8 mouse cellular contexts compared by ENCODE assay signal in genomic region chr10:122883823-122884743, GRCm38 (mm10).
DNase-seq lines count a peak whose midpoint lies in the region; ATAC-seq and TF ChIP-seq lines count a peak whose summit lies in the region.

No protein-coding gene starts in this region.

- H3K27me3 ChIP-seq in forebrain, postnatal 0 days (ENCODE audit: insufficient read depth, low read length) = no peaks in the 10 kb centered on the region

- H3K4me1 ChIP-seq in forebrain, postnatal 0 days (ENCODE audit: insufficient read depth) = peaks cover 45% of the 10 kb centered on the region

- H3K27ac ChIP-seq in forebrain, postnatal 0 days (ENCODE audit: low read depth, low read length) = peak overlapping the region; percentile 96

- intact Hi-C loops in heart, postnatal 25 days (cut with DNase I) = no loop called here

- 0 out of 2 replicates have a peak, but pooled peaks have one; percentile 9 for TF ChIP-seq CTCF in forebrain, postnatal 0 days (IDR thresholded peaks at IDR 0.05; ENCODE audit: low read depth)

- H3K36me3 ChIP-seq in forebrain, postnatal 0 days (ENCODE audit: insufficient read depth) = no peaks in the 10 kb centered on the region

- peak; percentile 90 for ATAC-seq in forebrain, postnatal 0 days

- peak overlapping the region; percentile 46 for H3K9ac ChIP-seq in forebrain, postnatal 0 days

- peak; percentile 85 for DNase-seq in NIH3T3 (ENCODE audit: low read depth)
- peak; percentile 71 for DNase-seq in cerebellum, adult 8-10 months
- peak; percentile 90 for DNase-seq in forebrain, postnatal 0 days
- peak; percentile 28 for DNase-seq in heart, postnatal 25 days (ENCODE audit: low spot score)
- peak; percentile 77 for DNase-seq in layer of hippocampus, adult 11-12 months (ENCODE audit: low spot score)
- DNase-seq in lung, postnatal 4 days = peak; percentile 66 to 86
- peak; percentile 78 for DNase-seq in right cerebral cortex, postnatal 4 days
- no peak for DNase-seq in spleen, adult 12 weeks (ENCODE audit: low spot score)

- WGBS in forebrain, postnatal 0 days = 4% methylated on average over 15 of the region's 15 CpGs

- no peak overlapping the region for H3K4me3 ChIP-seq in forebrain, postnatal 0 days (ENCODE audit: low read depth, low read length)

- peak overlapping the region; percentile 26 for H3K4me2 ChIP-seq in forebrain, postnatal 0 days (ENCODE audit: low read depth)

- H3K9me3 ChIP-seq in forebrain, postnatal 0 days (ENCODE audit: low read length) = no peaks in the 10 kb centered on the region
